Mouse (Mus musculus): ENCODE measurements around the gene Cutal. TPM values are rescaled to one million over a fixed set of nuclear protein-coding genes. Genes with fewer than 3 reads are reported as not detected.

The Cutal gene
- polyA plus RNA-seq, 1 experiment from 2014 or later: 11.6 TPM

DNA sequence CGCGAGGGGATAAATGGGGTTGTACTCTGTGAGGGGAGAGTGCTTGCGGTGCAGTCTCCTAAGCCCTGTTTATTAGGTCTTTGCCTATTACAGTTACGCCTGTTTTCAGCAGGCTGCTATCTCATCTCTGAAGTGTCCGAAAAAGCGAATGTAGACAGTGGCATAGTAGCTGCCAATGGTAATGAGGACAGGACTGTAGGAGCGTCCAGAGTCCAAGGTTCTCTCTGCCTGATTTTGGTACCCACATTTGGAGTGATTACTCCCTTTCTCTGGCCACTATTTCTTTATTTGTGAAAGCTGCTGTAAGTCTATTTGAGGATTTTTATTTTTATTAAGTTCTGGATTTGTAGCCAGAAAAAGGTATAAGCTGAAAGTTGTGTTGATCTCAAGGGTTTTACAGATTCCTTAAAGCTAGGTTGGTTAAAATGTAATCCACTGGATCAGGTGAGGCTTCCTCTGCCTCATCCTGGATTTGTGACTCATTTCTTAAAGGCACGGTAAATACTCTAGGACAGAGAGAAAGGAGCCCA is 685 bp downstream of the Cutal start, which contains the start of gene Psmd5:
Gene Psmd5, minus strand, starts transcription at position 153 of the 530 bp plus-strand sequence.
- Histone ChIP-seq H3K9me3 (replicated peaks; ENCODE audit: control insufficient read depth, low read length) (no peaks in the 10 kb centered on the region), H3K36me3 (ENCODE audit: control insufficient read depth, insufficient read depth) (no peaks in the 10 kb centered on the region), H3K4me2 (ENCODE audit: low read depth, low read length) (peak within 1 kb of the TSS; percentile 32), H3K27me3 (ENCODE audit: control insufficient read depth, insufficient read depth, low read depth, low read length) (peaks cover 13% of the 10 kb centered on the region), H3K9ac (ENCODE audit: low read depth, low read length) (peak within 1 kb of the TSS; percentile 51), H3K4me3 (ENCODE audit: low read depth, low read length) (peak within 1 kb of the TSS; percentile 57), H3K4me1 (ENCODE audit: control insufficient read depth, low read depth, low read length) (peaks cover 6% of the 10 kb centered on the region), H3K27ac (ENCODE audit: low read length) (peak within 1 kb of the TSS; percentile 65)
- WGBS (ENCODE audit: insufficient replicate concordance): 20% methylated on average over 8 of the region's 8 CpGs
- ATAC-seq (ENCODE audit: low read depth): no peak

DNA sequence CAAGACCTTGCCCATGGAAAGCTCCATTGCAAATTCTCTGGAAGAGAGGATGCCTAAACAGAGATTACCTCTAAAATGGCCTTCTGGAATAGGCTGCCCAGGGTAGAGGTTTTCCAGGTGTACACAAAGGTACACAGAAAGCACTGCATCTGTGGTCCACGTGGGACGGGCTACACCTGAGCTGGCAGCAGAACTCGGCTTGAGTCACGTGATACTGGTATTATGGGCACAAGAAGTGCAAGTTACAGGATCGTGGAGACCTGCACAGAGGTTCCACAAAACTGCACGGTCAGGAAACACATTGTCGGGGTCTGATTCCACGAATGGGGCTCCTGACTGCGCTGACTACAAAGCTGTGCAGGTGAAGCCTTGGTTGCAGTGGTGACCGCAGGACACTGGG is 5.9 kb downstream of the Cutal start:
- no peak overlapping the region for H3K27ac ChIP-seq (ENCODE audit: low read length)
- WGBS (ENCODE audit: insufficient replicate concordance): 66% methylated on average over 10 of the region's 10 CpGs
- 0 out of 2 replicates have a peak, but pooled peaks cover 2% of the 10 kb centered on the region for H3K4me1 ChIP-seq (ENCODE audit: control insufficient read depth, low read depth, low read length)
- H3K9ac ChIP-seq (ENCODE audit: low read depth, low read length): no peak overlapping the region
- no peak for ATAC-seq (ENCODE audit: low read depth)
- no peaks in the 10 kb centered on the region for H3K9me3 ChIP-seq (replicated peaks; ENCODE audit: control insufficient read depth, low read length)
- H3K4me3 ChIP-seq (ENCODE audit: low read depth, low read length): no peak overlapping the region
- no peak overlapping the region for H3K4me2 ChIP-seq (ENCODE audit: low read depth, low read length)
- no peaks in the 10 kb centered on the region for H3K36me3 ChIP-seq (ENCODE audit: control insufficient read depth, insufficient read depth)
- peaks cover 2% of the 10 kb centered on the region for H3K27me3 ChIP-seq (ENCODE audit: control insufficient read depth, insufficient read depth, low read depth, low read length)

DNA sequence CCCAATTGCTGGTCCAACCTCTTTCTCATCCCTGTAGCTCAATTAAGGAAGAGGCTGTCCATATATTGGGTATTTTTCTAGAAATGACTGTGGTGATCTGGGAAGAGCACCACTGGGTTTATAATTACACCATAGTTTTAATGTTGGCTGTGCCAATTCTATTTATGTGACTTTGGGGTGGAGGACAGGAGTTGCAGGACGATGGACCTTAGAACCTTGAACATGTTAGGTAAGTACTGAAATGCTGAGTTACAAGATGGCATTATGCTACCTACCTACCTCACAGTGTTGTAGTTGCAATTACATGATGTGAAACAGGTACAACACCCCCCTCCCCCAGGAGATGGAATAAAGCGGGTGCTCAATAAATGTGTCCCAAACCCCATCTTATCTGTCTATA is 8.6 kb downstream of the Cutal start:
- no peaks in the 10 kb centered on the region for H3K27me3 ChIP-seq (ENCODE audit: control insufficient read depth, insufficient read depth, low read depth, low read length)
- WGBS (ENCODE audit: insufficient replicate concordance): 75% methylated on average over 2 of the region's 2 CpGs
- no peak overlapping the region for H3K4me2 ChIP-seq (ENCODE audit: low read depth, low read length)
- no peak overlapping the region for H3K9ac ChIP-seq (ENCODE audit: low read depth, low read length)
- H3K27ac ChIP-seq (ENCODE audit: low read length): no peak overlapping the region
- no peak for ATAC-seq (ENCODE audit: low read depth)
- 0 out of 2 replicates have a peak, but pooled peaks cover 2% of the 10 kb centered on the region for H3K4me1 ChIP-seq (ENCODE audit: control insufficient read depth, low read depth, low read length)
- no peak overlapping the region for H3K4me3 ChIP-seq (ENCODE audit: low read depth, low read length)
- H3K9me3 ChIP-seq (replicated peaks; ENCODE audit: control insufficient read depth, low read length): no peaks in the 10 kb centered on the region
- no peaks in the 10 kb centered on the region for H3K36me3 ChIP-seq (ENCODE audit: control insufficient read depth, insufficient read depth)

DNA sequence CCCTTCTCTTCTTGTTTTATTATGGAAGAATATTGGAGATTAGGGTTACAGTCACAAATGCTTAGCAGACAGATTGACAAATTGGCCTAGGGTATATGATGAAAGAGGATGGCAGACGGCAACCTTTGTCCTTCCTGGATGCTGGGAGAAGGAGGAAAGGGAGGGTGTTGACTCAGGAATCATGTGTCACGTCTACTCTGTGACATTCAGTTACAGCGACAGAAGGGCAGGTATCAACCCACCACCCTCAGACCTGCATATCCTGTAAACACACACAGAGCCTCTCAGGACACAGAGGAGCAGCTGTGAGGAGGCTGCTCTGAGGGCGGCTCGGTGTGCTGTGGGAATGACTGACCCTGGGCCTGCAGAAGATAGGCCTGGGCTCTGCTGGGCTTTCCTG is 9.0 kb downstream of the Cutal start:
- Histone ChIP-seq H3K9ac (ENCODE audit: low read depth, low read length) (no peak overlapping the region), H3K27ac (ENCODE audit: low read length) (peak overlapping the region; percentile 60; the same call in 1 of the 2 replicates), H3K4me2 (ENCODE audit: low read depth, low read length) (no peak overlapping the region), H3K27me3 (ENCODE audit: control insufficient read depth, insufficient read depth, low read depth, low read length) (no peaks in the 10 kb centered on the region), H3K9me3 (replicated peaks; ENCODE audit: control insufficient read depth, low read length) (no peaks in the 10 kb centered on the region), H3K4me1 (ENCODE audit: control insufficient read depth, low read depth, low read length) (0 out of 2 replicates have a peak, but pooled peaks cover 2% of the 10 kb centered on the region), H3K36me3 (ENCODE audit: control insufficient read depth, insufficient read depth) (no peaks in the 10 kb centered on the region), H3K4me3 (ENCODE audit: low read depth, low read length) (no peak overlapping the region)
- 44% methylated on average over 5 of the region's 5 CpGs for WGBS (ENCODE audit: insufficient replicate concordance)
- peak; percentile 94 for ATAC-seq (ENCODE audit: low read depth)

DNA sequence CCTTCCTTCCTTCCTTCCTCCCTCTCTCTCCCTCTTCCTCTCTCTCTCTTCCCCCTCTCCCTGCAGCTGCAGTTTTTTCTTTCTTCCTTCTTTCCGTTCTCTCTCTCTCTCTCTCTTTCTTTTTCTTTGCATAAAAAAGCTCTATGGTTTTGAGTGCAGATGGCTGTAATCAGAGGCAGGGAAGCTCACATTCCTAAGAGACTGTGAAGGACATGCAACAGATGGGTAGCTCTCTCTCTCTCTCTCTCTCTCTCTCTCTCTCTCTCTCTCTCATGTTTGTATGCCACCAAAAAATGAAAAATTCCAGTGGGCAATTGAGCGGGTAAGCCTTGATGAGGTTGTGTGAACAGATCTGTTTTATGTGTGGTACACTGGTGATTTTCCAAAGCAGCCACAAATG is 10.0 kb downstream of the Cutal start:
- Histone ChIP-seq H3K4me1 (ENCODE audit: control insufficient read depth, low read depth, low read length) (0 out of 2 replicates have a peak, but pooled peaks cover 2% of the 10 kb centered on the region), H3K4me3 (ENCODE audit: low read depth, low read length) (no peak overlapping the region), H3K4me2 (ENCODE audit: low read depth, low read length) (no peak overlapping the region), H3K27ac (ENCODE audit: low read length) (no peak overlapping the region), H3K27me3 (ENCODE audit: control insufficient read depth, insufficient read depth, low read depth, low read length) (no peaks in the 10 kb centered on the region), H3K36me3 (ENCODE audit: control insufficient read depth, insufficient read depth) (no peaks in the 10 kb centered on the region), H3K9ac (ENCODE audit: low read depth, low read length) (no peak overlapping the region), H3K9me3 (replicated peaks; ENCODE audit: control insufficient read depth, low read length) (no peaks in the 10 kb centered on the region)
- no peak for ATAC-seq (ENCODE audit: low read depth)
- 60% methylated on average over 2 of the region's 2 CpGs for WGBS (ENCODE audit: insufficient replicate concordance)

DNA sequence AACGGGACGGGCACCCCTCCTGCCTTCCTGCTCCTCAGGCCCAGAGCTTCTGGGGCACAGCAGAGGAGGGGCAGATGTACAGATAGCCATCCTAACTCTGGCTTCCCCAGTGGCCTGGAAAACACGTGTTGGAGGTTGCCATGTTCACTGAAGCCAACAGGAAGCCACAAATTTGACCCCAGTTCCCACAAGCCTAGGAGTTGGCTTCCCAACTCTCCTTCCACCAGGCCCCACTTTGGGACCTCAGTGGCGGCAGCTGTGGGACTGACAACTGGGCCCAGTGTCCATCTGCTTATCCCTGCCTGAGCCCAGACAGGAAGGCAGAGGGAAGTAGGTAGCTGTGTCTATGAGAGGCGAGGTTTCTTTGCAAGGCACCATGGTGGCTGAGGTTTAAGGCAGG is 19.8 kb downstream of the Cutal start:
- Histone ChIP-seq H3K4me2 (ENCODE audit: low read depth, low read length) (no peak overlapping the region), H3K9ac (ENCODE audit: low read depth, low read length) (no peak overlapping the region), H3K27ac (ENCODE audit: low read length) (no peak overlapping the region), H3K4me3 (ENCODE audit: low read depth, low read length) (no peak overlapping the region), H3K4me1 (ENCODE audit: control insufficient read depth, low read depth, low read length) (no peaks in the 10 kb centered on the region; the same call in 1 of the 2 replicates), H3K9me3 (replicated peaks; ENCODE audit: control insufficient read depth, low read length) (no peaks in the 10 kb centered on the region), H3K27me3 (ENCODE audit: control insufficient read depth, insufficient read depth, low read depth, low read length) (no peaks in the 10 kb centered on the region), H3K36me3 (ENCODE audit: control insufficient read depth, insufficient read depth) (no peaks in the 10 kb centered on the region)
- ATAC-seq (ENCODE audit: low read depth): no peak
- 41% methylated on average over 5 of the region's 5 CpGs for WGBS (ENCODE audit: insufficient replicate concordance)

DNA sequence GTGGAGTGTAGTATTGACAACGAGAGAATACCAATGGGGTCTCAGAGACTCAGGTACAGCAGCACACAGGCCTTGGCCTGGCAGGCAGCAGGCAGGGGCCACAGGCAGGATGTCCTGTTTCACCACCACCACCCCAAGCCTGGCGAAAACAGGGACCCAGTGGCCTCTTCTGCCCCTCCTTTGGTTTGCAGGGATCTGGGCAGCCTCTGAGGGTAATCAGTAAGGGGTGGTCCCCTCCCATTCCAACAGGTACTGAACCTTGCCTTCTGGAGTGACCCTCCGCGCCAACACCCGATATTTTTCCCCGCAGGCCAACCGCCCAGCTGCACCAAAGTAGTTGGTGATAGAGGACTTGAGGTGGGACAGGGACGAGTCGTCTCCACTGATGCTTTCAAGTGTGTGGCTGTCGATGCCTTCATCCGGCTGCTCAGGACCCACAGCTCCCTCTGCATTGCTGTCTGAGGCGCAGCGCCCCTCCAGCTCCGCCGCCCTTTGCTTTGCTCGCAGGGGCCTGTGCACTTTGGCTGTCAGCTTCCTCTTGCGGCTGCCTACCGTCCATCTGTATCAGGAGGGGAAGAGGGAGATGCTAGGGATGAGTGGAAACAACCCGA is 21.4 kb downstream of the Cutal start:
- WGBS (ENCODE audit: insufficient replicate concordance): 79% methylated on average over 19 of the region's 19 CpGs
- H3K4me1 ChIP-seq (ENCODE audit: control insufficient read depth, low read depth, low read length): no peaks in the 10 kb centered on the region; the same call in 1 of the 2 replicates
- no peaks in the 10 kb centered on the region for H3K27me3 ChIP-seq (ENCODE audit: control insufficient read depth, insufficient read depth, low read depth, low read length)
- no peak for ATAC-seq (ENCODE audit: low read depth)
- H3K4me2 ChIP-seq (ENCODE audit: low read depth, low read length): no peak overlapping the region
- no peak overlapping the region for H3K27ac ChIP-seq (ENCODE audit: low read length)
- H3K4me3 ChIP-seq (ENCODE audit: low read depth, low read length): no peak overlapping the region
- H3K9ac ChIP-seq (ENCODE audit: low read depth, low read length): no peak overlapping the region
- no peaks in the 10 kb centered on the region for H3K9me3 ChIP-seq (replicated peaks; ENCODE audit: control insufficient read depth, low read length)
- H3K36me3 ChIP-seq (ENCODE audit: control insufficient read depth, insufficient read depth): no peaks in the 10 kb centered on the region

DNA sequence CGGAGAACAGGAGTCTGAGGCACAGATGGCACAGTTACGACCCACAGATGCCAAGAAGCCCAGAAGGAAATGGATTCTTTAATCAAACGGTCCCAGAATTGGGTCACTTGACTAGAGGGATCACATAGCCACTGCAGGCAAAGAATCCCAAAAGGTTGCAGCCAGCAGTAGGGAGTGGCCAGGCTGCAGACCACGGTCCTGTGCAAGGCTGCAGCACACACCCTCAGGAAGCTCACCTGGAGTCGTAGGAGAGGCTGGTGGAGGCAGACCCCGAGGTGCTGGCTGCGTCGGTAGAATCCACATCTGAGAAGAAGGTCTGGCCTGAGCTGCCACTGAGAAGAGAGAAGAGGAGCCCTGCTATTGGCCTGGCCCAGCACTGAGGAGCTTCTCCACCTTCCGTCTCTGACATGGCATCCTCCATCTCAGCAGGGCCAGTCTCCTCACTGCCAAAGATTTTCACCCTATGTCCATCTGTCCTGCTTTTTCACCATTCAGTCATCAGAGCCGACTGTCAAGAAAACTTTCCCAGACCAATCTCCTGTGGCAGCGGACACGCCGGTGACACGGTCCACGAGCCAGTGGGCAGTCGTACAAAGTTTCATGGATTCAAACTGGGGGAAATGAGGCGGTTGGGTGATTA is 22.7 kb downstream of the Cutal start:
- ATAC-seq (ENCODE audit: low read depth): no peak
- Histone ChIP-seq H3K4me3 (ENCODE audit: low read depth, low read length) (no peak overlapping the region), H3K4me2 (ENCODE audit: low read depth, low read length) (no peak overlapping the region), H3K27me3 (ENCODE audit: control insufficient read depth, insufficient read depth, low read depth, low read length) (no peaks in the 10 kb centered on the region), H3K9me3 (replicated peaks; ENCODE audit: control insufficient read depth, low read length) (no peaks in the 10 kb centered on the region), H3K9ac (ENCODE audit: low read depth, low read length) (no peak overlapping the region), H3K27ac (ENCODE audit: low read length) (no peak overlapping the region), H3K36me3 (ENCODE audit: control insufficient read depth, insufficient read depth) (peaks cover 2% of the 10 kb centered on the region; the same call in 1 of the 2 replicates), H3K4me1 (ENCODE audit: control insufficient read depth, low read depth, low read length) (no peaks in the 10 kb centered on the region; the same call in 1 of the 2 replicates)
- 69% methylated on average over 17 of the region's 17 CpGs for WGBS (ENCODE audit: insufficient replicate concordance)

DNA sequence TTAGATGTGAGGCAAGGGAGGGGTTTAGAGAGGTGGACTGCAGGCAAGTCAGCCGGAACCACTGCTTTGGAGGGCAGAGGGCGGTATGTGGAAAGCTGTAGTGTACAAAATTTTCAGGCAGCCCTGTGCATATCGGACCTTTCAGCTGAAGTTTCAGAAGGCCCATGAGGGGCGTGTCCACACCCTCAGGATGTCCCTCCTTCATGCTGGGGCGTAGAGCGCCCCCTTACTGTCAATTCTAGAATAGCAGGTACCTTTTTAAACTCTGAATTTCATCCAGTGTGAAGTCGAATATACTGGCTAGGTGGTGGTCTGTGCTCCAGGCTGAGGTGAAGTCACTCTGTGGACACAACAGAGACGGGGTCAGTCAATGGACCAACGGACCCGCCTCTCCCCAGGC is 23.6 kb downstream of the Cutal start:
- Histone ChIP-seq H3K4me2 (ENCODE audit: low read depth, low read length) (no peak overlapping the region), H3K27me3 (ENCODE audit: control insufficient read depth, insufficient read depth, low read depth, low read length) (no peaks in the 10 kb centered on the region), H3K9ac (ENCODE audit: low read depth, low read length) (no peak overlapping the region), H3K9me3 (replicated peaks; ENCODE audit: control insufficient read depth, low read length) (no peaks in the 10 kb centered on the region), H3K27ac (ENCODE audit: low read length) (no peak overlapping the region), H3K36me3 (ENCODE audit: control insufficient read depth, insufficient read depth) (peaks cover 3% of the 10 kb centered on the region; the same call in 1 of the 2 replicates), H3K4me1 (ENCODE audit: control insufficient read depth, low read depth, low read length) (no peaks in the 10 kb centered on the region; the same call in 1 of the 2 replicates), H3K4me3 (ENCODE audit: low read depth, low read length) (no peak overlapping the region)
- peak; percentile 52; the same call in 1 of the 2 replicates for ATAC-seq (ENCODE audit: low read depth)
- 21% methylated on average over 10 of the region's 10 CpGs for WGBS (ENCODE audit: insufficient replicate concordance)
